Mouse (Mus musculus): ENCODE results near the gene Amhr2. TPM values are rescaled to one million over a fixed set of nuclear protein-coding genes. Genes with fewer than 3 reads are reported as not detected.

Gene Amhr2
- polyA plus RNA-seq, 1 experiment = 3.2 TPM

DNA sequence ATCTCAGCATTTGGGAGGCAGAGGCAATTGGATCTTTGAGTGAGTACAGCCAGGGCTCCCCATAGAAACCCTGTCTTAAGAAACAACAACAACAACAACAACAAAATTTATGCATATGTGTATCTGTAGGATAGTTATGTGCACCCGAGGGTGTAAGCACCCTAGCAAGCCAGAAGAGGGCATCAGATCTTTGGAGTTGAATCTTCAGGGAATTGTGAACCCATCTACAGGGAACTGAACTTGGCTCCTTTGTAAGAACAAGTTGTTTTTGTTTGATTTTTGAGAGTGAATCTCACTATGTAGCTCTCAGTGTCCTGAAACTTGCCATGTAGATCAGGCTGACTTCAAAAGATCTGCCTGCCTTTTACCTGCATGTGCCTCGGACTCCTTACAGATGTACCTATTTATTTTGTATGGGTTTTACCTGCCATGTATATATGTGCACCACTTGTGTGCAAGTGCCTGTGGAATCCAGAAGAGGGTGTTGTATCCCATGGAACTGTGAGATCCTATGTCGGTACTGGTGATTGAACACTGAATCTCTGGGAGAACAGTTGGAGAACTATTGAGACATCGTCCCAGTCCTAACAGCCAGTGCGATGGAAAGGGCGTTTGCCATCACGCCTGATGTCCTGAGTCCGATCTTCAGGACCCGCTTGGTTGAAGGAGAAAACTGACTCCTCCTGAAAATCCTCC is 23.7 kb downstream of the Amhr2 start:
- TF ChIP-seq CTCF (IDR thresholded peaks at IDR 0.05; ENCODE audit: borderline replicate concordance, insufficient read depth, low read depth, low read length) (no peak), POLR2A (IDR thresholded peaks at IDR 0.05; ENCODE audit: borderline replicate concordance, insufficient read depth, low read length) (no peak)
- H3K4me3 ChIP-seq (replicated peaks; ENCODE audit: insufficient read depth, low read depth, low read length) = no peak overlapping the region
- no peaks in the 10 kb centered on the region for H3K27me3 ChIP-seq (ENCODE audit: control insufficient read depth, insufficient read depth, low read length)
- WGBS = 96% methylated on average over 9 of the region's 9 CpGs
- H3K4me1 ChIP-seq (ENCODE audit: control insufficient read depth, insufficient read depth, low read length) = no peaks in the 10 kb centered on the region; the same call in 1 of the 2 replicates
- no peak for DNase-seq
- H3K27ac ChIP-seq (ENCODE audit: insufficient read depth, low read length) = no peak overlapping the region

DNA sequence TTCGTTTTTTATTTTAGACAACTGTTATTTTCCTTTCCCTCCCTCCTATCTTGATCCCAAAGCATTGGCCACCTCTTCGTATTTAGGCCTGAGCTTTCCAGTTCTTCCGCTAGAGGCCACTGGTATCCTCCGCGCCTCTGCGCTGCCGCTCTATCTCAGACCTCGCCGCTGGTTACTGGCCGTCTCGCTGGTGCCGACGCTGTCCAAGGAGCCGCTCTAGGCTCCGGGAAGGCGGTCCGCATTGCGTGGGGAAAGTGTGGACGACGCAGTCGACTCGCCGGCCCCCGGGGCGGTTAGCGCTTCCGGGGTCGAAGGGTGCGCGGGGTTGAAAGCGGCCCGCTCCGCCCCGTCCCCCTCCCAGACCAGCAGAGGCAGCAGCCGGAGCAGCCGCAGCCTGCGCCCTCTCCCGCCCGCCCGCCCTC is 25.0 kb downstream of the Amhr2 start, which contains the start of gene Pcbp2:
Gene Pcbp2, plus strand, starts transcription at position 357 of the 422 bp plus-strand sequence.
- DNase-seq = peak; percentile 95 to 98
- 1% methylated on average over 33 of the region's 40 CpGs for WGBS
- Histone ChIP-seq H3K27ac (ENCODE audit: insufficient read depth, low read length) (peak within 1 kb of the TSS; percentile 65; the same call in 1 of the 2 replicates), H3K27me3 (ENCODE audit: control insufficient read depth, insufficient read depth, low read length) (no peaks in the 10 kb centered on the region), H3K4me3 (replicated peaks; ENCODE audit: insufficient read depth, low read depth, low read length) (peak within 1 kb of the TSS; percentile 67), H3K4me1 (ENCODE audit: control insufficient read depth, insufficient read depth, low read length) (no peaks in the 10 kb centered on the region; the same call in 1 of the 2 replicates)
- TF ChIP-seq CTCF (IDR thresholded peaks at IDR 0.05; ENCODE audit: borderline replicate concordance, insufficient read depth, low read depth, low read length) (peak; percentile 74), POLR2A (IDR thresholded peaks at IDR 0.05; ENCODE audit: borderline replicate concordance, insufficient read depth, low read length) (peak; percentile 45; the same call in 1 of the 2 replicates)

DNA sequence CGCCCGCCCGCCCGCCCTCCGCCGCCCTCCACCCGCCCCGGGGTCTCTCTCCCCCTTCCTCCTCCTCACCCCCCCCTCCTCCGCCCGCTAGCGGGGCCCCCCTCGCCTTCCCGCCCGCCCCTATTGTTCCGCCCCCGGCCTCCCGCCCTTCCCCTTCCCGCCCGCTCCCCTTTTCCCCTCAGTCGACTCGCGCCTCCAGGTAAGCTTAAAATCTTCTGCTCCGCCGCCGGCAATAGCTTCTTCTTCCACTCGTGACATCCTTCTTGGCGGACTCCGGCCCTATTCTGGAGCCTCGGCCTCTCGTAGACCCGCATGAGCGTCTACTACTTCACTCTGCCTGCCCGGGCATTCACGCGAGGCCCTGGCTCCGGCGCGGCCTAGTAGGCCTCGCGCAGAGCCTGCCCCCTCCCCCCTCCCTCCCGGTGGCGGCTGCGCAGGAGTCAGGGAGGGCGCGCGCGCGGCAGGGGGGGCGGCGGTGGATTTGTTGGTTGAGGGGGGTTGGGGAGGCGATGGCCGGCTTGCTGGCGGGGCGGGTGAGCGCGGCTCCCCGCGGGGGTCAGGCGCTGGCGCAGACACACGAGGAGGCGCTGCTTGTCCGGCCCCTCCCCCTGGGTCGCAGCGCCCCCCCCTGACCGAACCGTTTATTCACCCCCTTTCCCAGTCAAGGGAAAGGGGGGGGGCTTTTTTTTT is 25.6 kb downstream of the Amhr2 start:
- Histone ChIP-seq H3K4me3 (replicated peaks; ENCODE audit: insufficient read depth, low read depth, low read length) (peak overlapping the region; percentile 67), H3K27me3 (ENCODE audit: control insufficient read depth, insufficient read depth, low read length) (no peaks in the 10 kb centered on the region), H3K27ac (ENCODE audit: insufficient read depth, low read length) (peak overlapping the region; percentile 65; the same call in 1 of the 2 replicates), H3K4me1 (ENCODE audit: control insufficient read depth, insufficient read depth, low read length) (no peaks in the 10 kb centered on the region; the same call in 1 of the 2 replicates)
- WGBS = under 1% methylated on average over 43 of the region's 67 CpGs
- DNase-seq = peak; percentile 88 to 89
- TF ChIP-seq POLR2A (IDR thresholded peaks at IDR 0.05; ENCODE audit: borderline replicate concordance, insufficient read depth, low read length) (no peak), CTCF (IDR thresholded peaks at IDR 0.05; ENCODE audit: borderline replicate concordance, insufficient read depth, low read depth, low read length) (no peak)

DNA sequence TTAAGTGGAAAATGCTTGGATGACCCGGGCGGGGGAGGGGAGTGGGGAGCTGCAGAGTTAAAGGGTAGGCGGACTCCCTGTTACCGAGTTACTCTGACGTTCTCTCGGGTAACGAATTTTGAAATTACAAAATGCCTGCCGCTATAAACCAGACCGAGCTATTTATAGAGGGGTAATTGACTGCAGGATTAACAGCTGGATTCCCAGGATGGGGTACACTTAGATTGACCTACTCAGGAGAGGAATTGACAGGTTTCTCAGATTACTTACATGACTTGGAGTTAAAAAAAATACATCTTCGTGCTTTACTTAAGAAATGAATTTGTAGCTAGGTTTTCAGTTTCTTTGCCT is 26.1 kb downstream of the Amhr2 start:
- no peaks in the 10 kb centered on the region; the same call in 1 of the 2 replicates for H3K4me1 ChIP-seq (ENCODE audit: control insufficient read depth, insufficient read depth, low read length)
- no peak for DNase-seq
- H3K27ac ChIP-seq (ENCODE audit: insufficient read depth, low read length) = no peak overlapping the region
- H3K27me3 ChIP-seq (ENCODE audit: control insufficient read depth, insufficient read depth, low read length) = no peaks in the 10 kb centered on the region
- 2% methylated on average over 10 of the region's 10 CpGs for WGBS
- TF ChIP-seq CTCF (IDR thresholded peaks at IDR 0.05; ENCODE audit: borderline replicate concordance, insufficient read depth, low read depth, low read length) (no peak), POLR2A (IDR thresholded peaks at IDR 0.05; ENCODE audit: borderline replicate concordance, insufficient read depth, low read length) (no peak)
- peak overlapping the region; percentile 67 for H3K4me3 ChIP-seq (replicated peaks; ENCODE audit: insufficient read depth, low read depth, low read length)

DNA sequence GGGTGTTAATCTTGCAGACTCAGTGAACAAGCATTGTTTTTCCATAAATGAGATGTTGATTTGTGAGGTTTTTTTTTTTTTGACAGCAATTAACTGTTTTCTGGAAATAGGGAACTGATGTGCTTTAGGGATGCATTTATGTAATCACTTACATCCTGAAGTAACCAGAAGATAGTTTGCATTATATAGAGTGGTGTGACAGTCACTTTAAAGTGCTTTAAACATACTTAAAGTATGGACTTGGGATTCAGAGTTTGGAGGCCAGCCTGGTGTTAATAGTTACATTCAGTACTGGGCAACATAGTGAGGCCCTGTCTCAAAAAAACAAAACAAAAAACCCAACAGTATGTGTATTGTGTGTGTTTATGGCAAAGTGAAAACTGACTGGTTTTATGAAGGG is 26.6 kb downstream of the Amhr2 start:
- TF ChIP-seq CTCF (IDR thresholded peaks at IDR 0.05; ENCODE audit: borderline replicate concordance, insufficient read depth, low read depth, low read length) = no peak
- TF ChIP-seq POLR2A (IDR thresholded peaks at IDR 0.05; ENCODE audit: borderline replicate concordance, insufficient read depth, low read length) = no peak
- DNase-seq = no peak
- Histone ChIP-seq H3K27me3 (ENCODE audit: control insufficient read depth, insufficient read depth, low read length) (no peaks in the 10 kb centered on the region), H3K4me1 (ENCODE audit: control insufficient read depth, insufficient read depth, low read length) (no peaks in the 10 kb centered on the region; the same call in 1 of the 2 replicates), H3K27ac (ENCODE audit: insufficient read depth, low read length) (no peak overlapping the region), H3K4me3 (replicated peaks; ENCODE audit: insufficient read depth, low read depth, low read length) (peak overlapping the region; percentile 67)

DNA sequence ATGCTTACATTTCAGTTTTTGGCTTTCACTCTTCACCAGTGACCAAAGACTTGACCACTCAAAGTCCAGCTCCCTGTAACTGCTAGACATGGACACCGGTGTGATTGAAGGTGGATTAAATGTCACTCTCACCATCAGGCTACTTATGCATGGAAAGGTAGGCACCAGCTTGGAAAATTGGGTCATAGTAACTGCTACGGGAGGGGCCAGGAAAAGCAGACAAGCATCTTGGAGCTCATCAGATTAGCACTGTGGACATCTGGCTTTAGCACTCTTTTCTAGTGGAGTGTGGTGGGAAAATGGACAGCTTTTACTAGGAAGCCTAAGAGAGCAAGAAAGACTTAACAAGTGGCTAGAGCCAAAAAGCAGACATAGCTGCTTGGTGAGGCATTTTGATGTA is 28.1 kb downstream of the Amhr2 start:
- no peak overlapping the region for H3K27ac ChIP-seq (ENCODE audit: insufficient read depth, low read length)
- peak overlapping the region; percentile 18 for H3K4me3 ChIP-seq (replicated peaks; ENCODE audit: insufficient read depth, low read depth, low read length)
- DNase-seq = peak in 1 of 2 experiments; percentile 41
- no peak for TF ChIP-seq POLR2A (IDR thresholded peaks at IDR 0.05; ENCODE audit: borderline replicate concordance, insufficient read depth, low read length)
- TF ChIP-seq CTCF (IDR thresholded peaks at IDR 0.05; ENCODE audit: borderline replicate concordance, insufficient read depth, low read depth, low read length) = no peak
- H3K27me3 ChIP-seq (ENCODE audit: control insufficient read depth, insufficient read depth, low read length) = no peaks in the 10 kb centered on the region
- no peaks in the 10 kb centered on the region; the same call in 1 of the 2 replicates for H3K4me1 ChIP-seq (ENCODE audit: control insufficient read depth, insufficient read depth, low read length)
- WGBS = 2% methylated on average over 2 of the region's 2 CpGs

DNA sequence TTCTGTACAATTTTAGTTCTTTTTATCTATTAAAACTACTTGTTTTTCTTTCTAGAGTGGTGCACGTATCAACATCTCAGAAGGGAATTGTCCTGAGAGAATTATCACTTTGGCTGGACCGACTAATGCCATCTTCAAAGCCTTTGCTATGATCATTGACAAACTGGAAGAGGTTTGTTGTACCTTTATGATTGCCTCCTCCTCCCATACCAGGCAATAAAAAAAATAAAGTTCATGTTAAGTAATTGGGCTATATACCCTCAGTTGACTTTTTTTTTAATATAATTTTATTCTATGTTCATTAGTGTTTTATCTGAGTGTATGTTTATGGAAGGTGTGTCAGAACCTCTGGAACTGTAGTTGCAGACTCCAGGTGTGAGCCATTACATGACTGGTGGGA is 29.4 kb downstream of the Amhr2 start:
- WGBS = 81% methylated on average over 2 of the region's 2 CpGs
- no peak for DNase-seq
- Histone ChIP-seq H3K27me3 (ENCODE audit: control insufficient read depth, insufficient read depth, low read length) (no peaks in the 10 kb centered on the region), H3K4me3 (replicated peaks; ENCODE audit: insufficient read depth, low read depth, low read length) (no peak overlapping the region), H3K4me1 (ENCODE audit: control insufficient read depth, insufficient read depth, low read length) (no peaks in the 10 kb centered on the region; the same call in 1 of the 2 replicates), H3K27ac (ENCODE audit: insufficient read depth, low read length) (no peak overlapping the region)
- TF ChIP-seq POLR2A (IDR thresholded peaks at IDR 0.05; ENCODE audit: borderline replicate concordance, insufficient read depth, low read length) (no peak), CTCF (IDR thresholded peaks at IDR 0.05; ENCODE audit: borderline replicate concordance, insufficient read depth, low read depth, low read length) (no peak)

Data from cerebellum, adult 2 months (tissue).